Mouse (Mus musculus): Measurements from ENCODE around the gene Slc30a10. TPM values are rescaled to one million over a fixed set of nuclear protein-coding genes. Genes with fewer than 3 reads are reported as not detected.

Slc30a10 gene
- total and polyA plus RNA-seq, 3 experiments, result not detected

DNA sequence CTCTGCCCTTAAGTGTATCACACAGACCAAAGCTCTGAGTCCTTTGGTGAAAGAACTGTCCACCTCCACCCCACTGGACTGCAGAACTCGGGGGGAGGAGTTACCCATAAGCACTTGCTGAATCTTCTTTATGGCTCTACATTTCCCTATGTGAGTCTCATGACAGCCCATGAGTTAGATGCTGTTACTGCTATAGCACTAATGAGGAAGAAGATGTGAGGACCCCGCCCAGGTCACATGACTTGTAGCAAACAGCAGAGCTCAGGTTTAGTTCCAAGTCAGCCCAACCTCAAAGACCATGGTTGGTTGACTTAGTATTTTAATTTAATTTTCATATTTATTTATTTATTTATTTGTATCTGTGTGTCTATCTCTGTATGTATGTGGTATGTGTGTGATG lies 4.9 kb upstream of the Slc30a10 start:
- no peak overlapping the region for H3K4me2 ChIP-seq (ENCODE audit: insufficient read depth, low read depth, poor library complexity, severe bottlenecking)
- in situ Hi-C loops (cut with MboI; ENCODE audit: low pct_ligation_motif_present, low pct_unique_long_range_greater_than_20kb, low sequenced_read_pairs), result no loop called here
- no peaks in the 10 kb centered on the region for H3K9me3 ChIP-seq (replicated peaks; ENCODE audit: low read length)
- DNase-seq (ENCODE audit: extremely low read depth), result no peak
- no peak overlapping the region for H3K9ac ChIP-seq (ENCODE audit: insufficient read depth, low read depth)
- no peak overlapping the region for H3K27ac ChIP-seq (ENCODE audit: insufficient read depth, low read depth)
- no peak for TF ChIP-seq ZC3H11A (IDR thresholded peaks at IDR 0.05; ENCODE audit: low read depth, low read length)
- no peak for TF ChIP-seq ZNF384 (IDR thresholded peaks at IDR 0.05; ENCODE audit: low read depth, low read length)
- TF ChIP-seq POLR2A (IDR thresholded peaks at IDR 0.05; ENCODE audit: low read depth, low read length), result no peak
- TF ChIP-seq EP300 (IDR thresholded peaks at IDR 0.05; ENCODE audit: low read length), result no peak
- no peak for TF ChIP-seq MYC (IDR thresholded peaks at IDR 0.05; ENCODE audit: low read depth, low read length)
- TF ChIP-seq SIN3A (IDR thresholded peaks at IDR 0.05; ENCODE audit: low read length), result no peak
- TF ChIP-seq GABPA (IDR thresholded peaks at IDR 0.05; ENCODE audit: insufficient replicate concordance, low read depth, low read length), result no peak
- no peak for TF ChIP-seq ZKSCAN1 (IDR thresholded peaks at IDR 0.05; ENCODE audit: borderline replicate concordance, low read depth, low read length)
- TF ChIP-seq TCF12 (IDR thresholded peaks at IDR 0.05; ENCODE audit: low read depth, low read length), result no peak
- TF ChIP-seq BHLHE40 (IDR thresholded peaks at IDR 0.05; ENCODE audit: low read depth, low read length), result no peak
- no peak for TF ChIP-seq SMC3 (IDR thresholded peaks at IDR 0.05; ENCODE audit: low read depth, low read length)
- no peak for TF ChIP-seq USF1 (IDR thresholded peaks at IDR 0.05; ENCODE audit: low read depth, low read length)
- no peak for TF ChIP-seq NRF1 (IDR thresholded peaks at IDR 0.05; ENCODE audit: low read depth, low read length)
- TF ChIP-seq MAZ (IDR thresholded peaks at IDR 0.05; ENCODE audit: low read depth, low read length), result no peak
- TF ChIP-seq MEF2A (IDR thresholded peaks at IDR 0.05; ENCODE audit: borderline replicate concordance, low read depth, low read length), result no peak
- no peak for TF ChIP-seq USF2 (conservative IDR thresholded peaks at IDR 0.05; ENCODE audit: low read depth, low read length)
- H3K4me3 ChIP-seq (replicated peaks in 1 of 3; ENCODE audit: low read depth in 2 of 3, low read length in 2 of 3, poor library complexity in 1 of 3), result no peak overlapping the region
- dilution Hi-C loops (cut with MboI; ENCODE audit: extremely low pct_ligation_motif_present, extremely low pct_unique_long_range_greater_than_20kb, low sequenced_read_pairs), result no loop called here
- 0 out of 4 replicates have a peak, but pooled peaks cover 0 to 2% of the 10 kb centered on the region in 2 experiments for H3K4me1 ChIP-seq (ENCODE audit: control insufficient read depth in 1 of 2, insufficient read depth in 2 of 2)
- no peaks in the 10 kb centered on the region for H3K36me3 ChIP-seq (replicated peaks in 1 of 2; ENCODE audit: control insufficient read depth in 1 of 2, insufficient read depth in 1 of 2, low read length in 1 of 2)
- H3K27me3 ChIP-seq (replicated peaks), result no peaks in the 10 kb centered on the region
- H3K79me2 ChIP-seq (replicated peaks; ENCODE audit: control insufficient read depth, extremely low read depth, insufficient read depth, poor library complexity, severe bottlenecking), result no peaks in the 10 kb centered on the region

DNA sequence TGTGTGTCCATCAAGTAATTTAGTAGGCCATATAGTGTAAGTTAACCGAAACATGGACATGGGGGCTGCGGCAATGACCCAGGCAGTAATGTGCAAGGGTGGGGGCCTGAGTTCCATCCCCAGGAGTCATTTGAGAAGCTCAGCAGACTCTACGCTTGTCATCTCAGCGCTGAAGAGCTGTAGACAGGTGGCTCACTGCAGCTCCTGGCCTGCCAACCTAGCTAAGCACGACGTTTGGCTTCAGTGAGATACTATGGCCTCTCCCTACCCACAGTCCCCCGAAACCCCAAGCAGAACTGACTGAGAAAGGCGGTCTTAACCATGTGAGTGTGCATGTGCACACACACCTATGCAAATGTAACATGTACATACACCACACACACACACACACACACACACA lies 3.6 kb upstream of the Slc30a10 start:
- no peak for DNase-seq (ENCODE audit: extremely low read depth)
- H3K4me1 ChIP-seq (ENCODE audit: control insufficient read depth in 1 of 2, insufficient read depth in 2 of 2), result 0 out of 4 replicates have a peak, but pooled peaks cover 0 to 2% of the 10 kb centered on the region in 2 experiments

More for the DNA sequence above, 3.6 kb upstream of the Slc30a10 start:
- Histone ChIP-seq H3K79me2 (replicated peaks; ENCODE audit: control insufficient read depth, extremely low read depth, insufficient read depth, poor library complexity, severe bottlenecking) (no peaks in the 10 kb centered on the region), H3K27ac (ENCODE audit: insufficient read depth, low read depth) (no peak overlapping the region), H3K36me3 (replicated peaks in 1 of 2; ENCODE audit: control insufficient read depth in 1 of 2, insufficient read depth in 1 of 2, low read length in 1 of 2) (no peaks in the 10 kb centered on the region), H3K27me3 (replicated peaks) (no peaks in the 10 kb centered on the region), H3K4me3 (replicated peaks in 1 of 3; ENCODE audit: low read depth in 2 of 3, low read length in 2 of 3, poor library complexity in 1 of 3) (no peak overlapping the region), H3K9me3 (replicated peaks; ENCODE audit: low read length) (no peaks in the 10 kb centered on the region), H3K4me2 (ENCODE audit: insufficient read depth, low read depth, poor library complexity, severe bottlenecking) (no peak overlapping the region), H3K9ac (ENCODE audit: insufficient read depth, low read depth) (no peak overlapping the region)
- in situ Hi-C loops (cut with MboI; ENCODE audit: low pct_ligation_motif_present, low pct_unique_long_range_greater_than_20kb, low sequenced_read_pairs), result no loop called here
- no peak for TF ChIP-seq MEF2A (IDR thresholded peaks at IDR 0.05; ENCODE audit: borderline replicate concordance, low read depth, low read length)
- dilution Hi-C loops (cut with MboI; ENCODE audit: extremely low pct_ligation_motif_present, extremely low pct_unique_long_range_greater_than_20kb, low sequenced_read_pairs), result no loop called here
